Mouse (Mus musculus) CH12.LX (cell line): Measurements from ENCODE around the gene Slx4ip. TPM values are rescaled to one million over a fixed set of nuclear protein-coding genes. Genes with fewer than 3 reads are reported as not detected.

Experiments
- DNase-seq: peaks from one replicate; pipeline ENCODE4 v3.0.0-alpha.2; 2013; ENCODE audit errors: extremely low read depth
- H3K27ac ChIP-seq: 2 replicates; pipeline ENCODE4 v1.5.1; 2012; ENCODE audit warnings: low read depth, mild to moderate bottlenecking, control low read depth, moderate library complexity; ENCODE audit not compliant: insufficient read depth
- H3K27me3 ChIP-seq: replicated peaks from 2 replicates; pipeline ENCODE3; 2012; ENCODE audit warnings: inconsistent platforms
- H3K36me3 ChIP-seq, 2 experiments: replicated peaks in 1 of 2; 2 replicates each; pipeline versions ENCODE3 to v1.6.1; 2012; ENCODE audit warnings: inconsistent platforms in 1 of 2, low read length in 1 of 2, mild to moderate bottlenecking in 1 of 2, mixed read lengths in 1 of 2, moderate library complexity in 1 of 2; ENCODE audit not compliant: control insufficient read depth in 1 of 2, insufficient read depth in 1 of 2
- H3K4me1 ChIP-seq, 2 experiments: 2 replicates each; pipeline ENCODE4 v1.6.1; 2012; ENCODE audit warnings: inconsistent platforms in 1 of 2, moderate library complexity in 1 of 2; ENCODE audit not compliant: insufficient read depth in 2 of 2, control insufficient read depth in 1 of 2
- H3K4me2 ChIP-seq: 2 replicates; pipeline ENCODE4 v1.6.1; 2012; ENCODE audit warnings: low read depth, mild to moderate bottlenecking, control low read depth; ENCODE audit not compliant: poor library complexity, insufficient read depth, severe bottlenecking
- H3K4me3 ChIP-seq, 3 experiments: fragments of 150-350 bp in 1 of 3; sonication (generic) in 1 of 3; replicated peaks in 1 of 3; 2 replicates each; pipeline versions ENCODE3 to v1.5.1; 2011 to 2012; ENCODE audit warnings: low read depth in 2 of 3, low read length in 2 of 3, mild to moderate bottlenecking in 2 of 3, moderate library complexity in 2 of 3, control low read depth in 1 of 3, improper control_type of control experiment in 1 of 3, inconsistent platforms in 1 of 3, mixed read lengths in 1 of 3; ENCODE audit not compliant: poor library complexity in 1 of 3
- H3K79me2 ChIP-seq: replicated peaks from 2 replicates; pipeline ENCODE4 v1.6.1; 2012; ENCODE audit warnings: mild to moderate bottlenecking, moderate library complexity; ENCODE audit not compliant: control insufficient read depth, poor library complexity, insufficient read depth, severe bottlenecking; ENCODE audit errors: extremely low read depth
- H3K9ac ChIP-seq: 2 replicates; pipeline ENCODE4 v1.6.1; 2012; ENCODE audit warnings: low read depth, mild to moderate bottlenecking, control low read depth, moderate library complexity; ENCODE audit not compliant: insufficient read depth
- H3K9me3 ChIP-seq: replicated peaks from 2 replicates; pipeline ENCODE3; 2012; ENCODE audit warnings: low read length, inconsistent platforms, mixed read lengths
- BHLHE40 ChIP-seq: IDR thresholded peaks from 2 replicates; pipeline ENCODE4 v1.6.1; 2011; ENCODE audit warnings: mild to moderate bottlenecking, low read depth, low read length, improper control_type of control experiment
- CHD1 ChIP-seq: IDR thresholded peaks from 2 replicates; pipeline ENCODE4 v1.6.1; 2012; ENCODE audit warnings: low read depth, low read length, improper control_type of control experiment, inconsistent platforms
- CHD2 ChIP-seq: IDR thresholded peaks from 2 replicates; pipeline ENCODE4 v1.6.1; 2011; ENCODE audit warnings: low read length, improper control_type of control experiment
- E2F4 ChIP-seq: IDR thresholded peaks from 2 replicates; pipeline ENCODE4 v1.6.1; 2011; ENCODE audit warnings: low read depth, low read length, improper control_type of control experiment; ENCODE audit not compliant: insufficient replicate concordance
- ELF1 ChIP-seq: IDR thresholded peaks from 2 replicates; pipeline ENCODE4 v1.6.1; 2014; ENCODE audit warnings: low read depth, mild to moderate bottlenecking, inconsistent platforms, low read length, improper control_type of control experiment
- HCFC1 ChIP-seq: IDR thresholded peaks from 2 replicates; pipeline ENCODE4 v1.6.1; 2012; ENCODE audit warnings: low read depth, mild to moderate bottlenecking, inconsistent platforms, low read length, improper control_type of control experiment
- IRF4 ChIP-seq: IDR thresholded peaks from 2 replicates; pipeline ENCODE4 v1.6.1; 2014; ENCODE audit warnings: low read depth, mild to moderate bottlenecking, inconsistent platforms, low read length, improper control_type of control experiment
- MEF2A ChIP-seq: IDR thresholded peaks from 2 replicates; pipeline ENCODE4 v1.6.1; 2014; ENCODE audit warnings: low read depth, mild to moderate bottlenecking, inconsistent platforms, low read length, improper control_type of control experiment, borderline replicate concordance
- MXI1 ChIP-seq: IDR thresholded peaks from 2 replicates; pipeline ENCODE4 v1.6.1; 2011; ENCODE audit warnings: mild to moderate bottlenecking, low read depth, low read length, improper control_type of control experiment
- NRF1 ChIP-seq: IDR thresholded peaks from 2 replicates; pipeline ENCODE4 v1.6.1; 2014; ENCODE audit warnings: low read depth, mild to moderate bottlenecking, inconsistent platforms, low read length, improper control_type of control experiment, moderate library complexity
- POLR2A ChIP-seq: IDR thresholded peaks from 2 replicates; pipeline ENCODE4 v1.6.1; 2011; ENCODE audit warnings: low read depth, mild to moderate bottlenecking, improper control_type of control experiment, low read length
- RCOR1 ChIP-seq: conservative IDR thresholded peaks from 2 replicates; pipeline ENCODE4 v1.6.1; 2012; ENCODE audit warnings: low read depth, mild to moderate bottlenecking, inconsistent platforms, low read length, improper control_type of control experiment
- SIN3A ChIP-seq: IDR thresholded peaks from 2 replicates; pipeline ENCODE4 v1.6.1; 2012; ENCODE audit warnings: low read length, improper control_type of control experiment, inconsistent platforms
- USF1 ChIP-seq: IDR thresholded peaks from 2 replicates; pipeline ENCODE4 v1.6.1; 2014; ENCODE audit warnings: low read depth, mild to moderate bottlenecking, inconsistent platforms, low read length, improper control_type of control experiment
- USF2 ChIP-seq: conservative IDR thresholded peaks from 2 replicates; pipeline ENCODE4 v1.6.1; 2011; ENCODE audit warnings: low read depth, low read length, improper control_type of control experiment
- ZC3H11A ChIP-seq: IDR thresholded peaks from 2 replicates; pipeline ENCODE4 v1.6.1; 2012; ENCODE audit warnings: low read depth, mild to moderate bottlenecking, inconsistent platforms, low read length, improper control_type of control experiment
- dilution Hi-C: fragments of 300-500 bp; cut with MboI; formaldehyde crosslinking; loops from 2 replicates; pipeline ENCODE4 v1.14.3; 2020; ENCODE audit warnings: low sequenced_read_pairs; ENCODE audit not compliant: extremely low pct_unique_long_range_greater_than_20kb, extremely low pct_ligation_motif_present
- in situ Hi-C: fragments of 300-500 bp; cut with MboI; formaldehyde crosslinking; loops from 3 replicates; pipeline ENCODE4 v1.14.3; 2019; ENCODE audit warnings: low sequenced_read_pairs, low pct_ligation_motif_present, low pct_unique_long_range_greater_than_20kb, mixed read lengths
- polyA plus RNA-seq: library from polyadenylated mRNA; unstranded; fragments of >175 nt; gene quantifications from 2 replicates; pipeline ENCODE4 v1.2.1, GENCODE M21; 2012; ENCODE audit warnings: low read depth; ENCODE audit not compliant: insufficient read length
- total RNA-seq, 2 experiments: library from RNA; depleted of rRNA; stranded (reverse); fragments of 300-350 nt in 1 of 2; fragments of >200 nt in 1 of 2; gene quantifications; 2 replicates each; pipeline ENCODE4 v1.2.3; 2012 to 2014

Slx4ip gene
- total and polyA plus RNA-seq, 3 experiments: 4.1 to 6.7 (median 4.7) TPM

GRCm38 (mm10) chr2:137115241-137116024 is 224.4 kb downstream of the Slx4ip start:
- Histone ChIP-seq H3K79me2 (no peaks in the 10 kb centered on the region), H3K4me2 (no peak overlapping the region)
- dilution Hi-C loops: no loop called here
- TF ChIP-seq RCOR1 (no peak), MEF2A (no peak), CHD2 (no peak), HCFC1 (no peak), SIN3A (no peak), POLR2A (no peak), USF1 (no peak), BHLHE40 (no peak)
- TF ChIP-seq, all 38 proteins: peak for 0
- H3K9me3 ChIP-seq: peaks cover 36% of the 10 kb centered on the region
- H3K4me3 ChIP-seq: no peak overlapping the region
- H3K9ac ChIP-seq: no peak overlapping the region
- no peak overlapping the region for H3K27ac ChIP-seq
- H3K27me3 ChIP-seq: no peaks in the 10 kb centered on the region
- no peaks in the 10 kb centered on the region for H3K4me1 ChIP-seq
- no peak for DNase-seq
- no peaks in the 10 kb centered on the region for H3K36me3 ChIP-seq
- in situ Hi-C loops: no loop called here

- Histone ChIP-seq H3K4me1 (no peaks in the 10 kb centered on the region), H3K36me3 (no peaks in the 10 kb centered on the region), H3K9me3 (peaks cover 36% of the 10 kb centered on the region), H3K4me2 (no peak within 1 kb of the TSS), H3K79me2 (no peaks in the 10 kb centered on the region), H3K27me3 (no peaks in the 10 kb centered on the region), H3K9ac (no peak within 1 kb of the TSS), H3K4me3 (no peak within 1 kb of the TSS), H3K27ac (no peak within 1 kb of the TSS)
- in situ Hi-C loops: no loop called here
- dilution Hi-C loops: no loop called here
- DNase-seq: no peak
- TF ChIP-seq CHD1 (no peak), ZC3H11A (no peak), USF2 (no peak), MXI1 (no peak), POLR2A (no peak), NRF1 (no peak), IRF4 (no peak), ELF1 (no peak), E2F4 (no peak)
These were observed 225.1 kb downstream of the Slx4ip start, which contains the start of gene Jag1 for GRCm38 (mm10) chr2:137116025-137116674. Gene Jag1, minus strand, starts transcription at chr2:137116644.
